11 mouse cellular contexts compared by ENCODE assay signal in genomic region chr12:32602131-32602815, GRCm38 (mm10).
DNase-seq lines count a peak whose midpoint lies in the region; ATAC-seq and TF ChIP-seq lines count a peak whose summit lies in the region.
"Had no signal": no experiment of that assay in that cellular context is flagged by ENCODE, and none has a peak within 500 bp of the region (broad histone marks: within the 10 kb centered on the region; RNA-seq: fewer than 3 reads in every experiment).

No protein-coding gene starts in this region.

- no peak for TF ChIP-seq EP300 in lung, postnatal 0 days (IDR thresholded peaks at IDR 0.05)

- H3K36me3 ChIP-seq in forebrain, embryonic 13.5 days (ENCODE audit: poor library complexity, severe bottlenecking), result no peaks in the 10 kb centered on the region
- no peaks in the 10 kb centered on the region for H3K36me3 ChIP-seq in forebrain, embryonic 11.5 days (ENCODE audit: control insufficient read depth, insufficient read depth, low read length)
- H3K36me3 ChIP-seq in lung, postnatal 0 days (ENCODE audit: insufficient read depth, low read length), result no peaks in the 10 kb centered on the region
- H3K36me3 ChIP-seq: limb, embryonic 13.5 days had no signal

- H3K4me3 ChIP-seq in forebrain, embryonic 13.5 days, result no peak overlapping the region
- H3K4me3 ChIP-seq in forebrain, embryonic 11.5 days (ENCODE audit: low read depth, low read length), result no peak overlapping the region
- H3K4me3 ChIP-seq in lung, postnatal 0 days (ENCODE audit: low read depth, low read length), result no peak overlapping the region
- no peak overlapping the region for H3K4me3 ChIP-seq in layer of hippocampus, adult 2 months
- H3K4me3 ChIP-seq: erythroblast, embryonic 14.5 days; limb, embryonic 13.5 days had no signal

- no peaks in the 10 kb centered on the region for H3K27me3 ChIP-seq in forebrain, embryonic 13.5 days
- H3K27me3 ChIP-seq in forebrain, embryonic 11.5 days (ENCODE audit: control insufficient read depth, insufficient read depth, low read length), result no peaks in the 10 kb centered on the region
- H3K27me3 ChIP-seq in lung, postnatal 0 days (replicated peaks; ENCODE audit: insufficient read depth, low read length), result no peaks in the 10 kb centered on the region
- H3K27me3 ChIP-seq: limb, embryonic 13.5 days had no signal

- H3K4me1 ChIP-seq in forebrain, embryonic 13.5 days, result no peaks in the 10 kb centered on the region
- H3K4me1 ChIP-seq in forebrain, embryonic 11.5 days (replicated peaks; ENCODE audit: control insufficient read depth, insufficient read depth, low read length), result no peaks in the 10 kb centered on the region
- H3K4me1 ChIP-seq in lung, postnatal 0 days (ENCODE audit: insufficient read depth, low read depth, low read length), result no peaks in the 10 kb centered on the region

- WGBS in forebrain, embryonic 13.5 days, result 77% methylated on average over 10 of the region's 10 CpGs
- WGBS in forebrain, embryonic 11.5 days, result 83% methylated on average over 10 of the region's 10 CpGs
- WGBS in lung, postnatal 0 days, result 68% methylated on average over 10 of the region's 10 CpGs

- no peaks in the 10 kb centered on the region for H3K9me3 ChIP-seq in forebrain, embryonic 13.5 days (replicated peaks)
- H3K9me3 ChIP-seq in forebrain, embryonic 11.5 days (ENCODE audit: control insufficient read depth, low read length), result no peaks in the 10 kb centered on the region
- no peaks in the 10 kb centered on the region for H3K9me3 ChIP-seq in lung, postnatal 0 days (ENCODE audit: low read length)
- H3K9me3 ChIP-seq: limb, embryonic 13.5 days had no signal

- H3K9ac ChIP-seq in forebrain, embryonic 13.5 days, result no peak overlapping the region
- no peak overlapping the region for H3K9ac ChIP-seq in forebrain, embryonic 11.5 days (ENCODE audit: low read length)
- H3K9ac ChIP-seq in lung, postnatal 0 days (replicated peaks; ENCODE audit: low read depth), result no peak overlapping the region
- H3K9ac ChIP-seq: limb, embryonic 13.5 days had no signal

- ATAC-seq in forebrain, embryonic 13.5 days, result peak; percentile 57; the same call in 1 of the 2 replicates
- no peak for ATAC-seq in forebrain, embryonic 11.5 days (replicated peaks; ENCODE audit: low FRiP score)
- no peak for ATAC-seq in lung, postnatal 0 days

- no peak for TF ChIP-seq CTCF in lung, postnatal 0 days (IDR thresholded peaks at IDR 0.05)
- peak; percentile 58 for TF ChIP-seq CTCF in layer of hippocampus, adult 2 months (conservative IDR thresholded peaks at IDR 0.05)

- no peak overlapping the region for H3K4me2 ChIP-seq in forebrain, embryonic 13.5 days
- H3K4me2 ChIP-seq in forebrain, embryonic 11.5 days (ENCODE audit: low read depth, low read length, severe bottlenecking), result no peak overlapping the region
- no peak overlapping the region for H3K4me2 ChIP-seq in lung, postnatal 0 days (replicated peaks; ENCODE audit: low read depth, low read length)
- H3K4me2 ChIP-seq: limb, embryonic 13.5 days had no signal

- intact Hi-C loops in heart, postnatal 36 days (cut with DNase I), result no loop called here

- no peak overlapping the region for H3K27ac ChIP-seq in forebrain, embryonic 13.5 days
- no peak overlapping the region for H3K27ac ChIP-seq in forebrain, embryonic 11.5 days (ENCODE audit: low read depth, low read length)
- no peak overlapping the region for H3K27ac ChIP-seq in lung, postnatal 0 days (ENCODE audit: low read length)
- peak overlapping the region; percentile 64 for H3K27ac ChIP-seq in layer of hippocampus, adult 2 months
- H3K27ac ChIP-seq: limb, embryonic 13.5 days had no signal

- no peak for DNase-seq in forebrain, embryonic 11.5 days (ENCODE audit: low spot score)
- DNase-seq in lung, postnatal 0 days (ENCODE audit: low spot score), result peak; percentile 15
- no peak for DNase-seq in lung, postnatal 10 days
- peak; percentile 23 to 36 for DNase-seq in layer of hippocampus, adult 2 months (ENCODE audit: low spot score in 2 of 2)
- DNase-seq in right cerebral cortex, postnatal 14 days, result peak; percentile 6
- DNase-seq in cerebellum, postnatal 10 days, result no peak
- no peak for DNase-seq in heart, postnatal 36 days
- DNase-seq: kidney, adult 18-20 months had no signal

Comparison
In these comparisons a context has a peak if more than half of its experiments do, and no peak if none do; other contexts are left out.
1. DNase-seq: peak in lung, postnatal 0 days (single experiment), layer of hippocampus, adult 2 months (2 of 2) and right cerebral cortex, postnatal 14 days (single experiment); none in forebrain, embryonic 11.5 days (single experiment), lung, postnatal 10 days (single experiment), cerebellum, postnatal 10 days (0 of 2) and heart, postnatal 36 days (0 of 2).